Mouse (Mus musculus): ENCODE measurements around the gene BC004004. TPM values are rescaled to one million over a fixed set of nuclear protein-coding genes. Genes with fewer than 3 reads are reported as not detected.

BC004004 gene
- polyA plus RNA-seq, 1 experiment from 2014 or later = 130 TPM

- H3K27me3 ChIP-seq = no peaks in the 10 kb centered on the region
- no peak for ATAC-seq
- DNase-seq (ENCODE audit: low read depth, low spot score) = no peak
- TF ChIP-seq CTCF (IDR thresholded peaks at IDR 0.05) = no peak
- ChIA-PET POLR2A (no interaction called here), CTCF (interaction anchor here (2.7 kb wide), 1 partner anchor 11 kb away, joined by 7 read pairs; no protein-coding TSS in a partner anchor)
- in situ Hi-C loops (cut with MboI; ENCODE audit: low pct_unique_long_range_greater_than_20kb) = no loop called here
Measured at GRCm38 (mm10) chr17:29360761-29361221, 92.2 kb downstream of the BC004004 start, which contains the start of gene Fgd2. Gene Fgd2 (plus strand): TSS chr17:29360914.

- no peaks in the 10 kb centered on the region for H3K27me3 ChIP-seq
- DNase-seq (ENCODE audit: low read depth, low spot score) (no peak), ATAC-seq (no peak)
- TF ChIP-seq CTCF (IDR thresholded peaks at IDR 0.05) = no peak
- CTCF ChIA-PET = interaction anchor here (0.7 to 1.6 kb wide), 2 partner anchors 9 to 24 kb away, joined by 3 to 7 read pairs; no protein-coding TSS in a partner anchor
- in situ Hi-C loops (cut with MboI; ENCODE audit: low pct_unique_long_range_greater_than_20kb) = no loop called here
- POLR2A ChIA-PET = no interaction called here
Measured at GRCm38 (mm10) chr17:29361982-29362691, 93.5 kb downstream of the BC004004 start.

GRCm38 (mm10) chr17:29363109-29363508 is 94.5 kb downstream of the BC004004 start:
- DNase-seq (ENCODE audit: low read depth, low spot score) = no peak
- in situ Hi-C loops (cut with MboI; ENCODE audit: low pct_unique_long_range_greater_than_20kb) = no loop called here
- ChIA-PET CTCF (no interaction called here), POLR2A (no interaction called here)
- no peaks in the 10 kb centered on the region for H3K27me3 ChIP-seq
- no peak for ATAC-seq
- TF ChIP-seq CTCF (IDR thresholded peaks at IDR 0.05) = no peak

Other genes starting within 250 kb of the BC004004 start
- 187 TPM for gene Srsf3, start 236.2 kb upstream of the BC004004 start, polyA plus RNA-seq (2021)
- gene Cdkn1a, start 177.8 kb upstream of the BC004004 start, polyA plus RNA-seq (2021) = 29.0 TPM
- 0.04 TPM for gene Rab44, start 154.6 kb upstream of the BC004004 start, polyA plus RNA-seq (2021)
- gene Cpne5, start 30.6 kb upstream of the BC004004 start, polyA plus RNA-seq (2021) = 0.26 TPM
- 54.0 TPM for gene Ppil1, start 4.6 kb upstream of the BC004004 start, polyA plus RNA-seq (2021)
- not detected for gene Pi16, start 48.9 kb downstream of the BC004004 start, polyA plus RNA-seq (2021)
- gene Mtch1, start 79.1 kb downstream of the BC004004 start, polyA plus RNA-seq (2021) = 349 TPM
- gene Fgd2, start 92.1 kb downstream of the BC004004 start, polyA plus RNA-seq (2021) = 0.46 TPM
- 48.0 TPM for gene Pim1, start 222.0 kb downstream of the BC004004 start, polyA plus RNA-seq (2021)